Mouse (Mus musculus) brain, embryonic 18.5 days (tissue): ENCODE results near the gene Lancl3.

Source experiments
- DNase-seq: peaks from one replicate; pipeline ENCODE4 v3.0.0-alpha.2; 2012; ENCODE audit warnings: low read depth, low spot score

Gene Lancl3

GRCm38 (mm10) chrX:9199761-9200371, at the start of gene Lancl3:
TSS of gene Lancl3 (plus strand) at chrX:9199902.
- no peak for DNase-seq

GRCm38 (mm10) chrX:9179011-9179410, 20.7 kb upstream of the Lancl3 start:
- DNase-seq: no peak

GRCm38 (mm10) chrX:9181570-9181969, 18.1 kb upstream of the Lancl3 start:
- DNase-seq: no peak

GRCm38 (mm10) chrX:9200380-9200917, 747 bp downstream of the Lancl3 start:
- DNase-seq: no peak

GRCm38 (mm10) chrX:9201954-9202353, 2.3 kb downstream of the Lancl3 start:
- DNase-seq: no peak

GRCm38 (mm10) chrX:9202781-9203405, 3.2 kb downstream of the Lancl3 start:
- DNase-seq: no peak

GRCm38 (mm10) chrX:9205121-9205520, 5.4 kb downstream of the Lancl3 start:
- no peak for DNase-seq

GRCm38 (mm10) chrX:9216244-9216643, 16.5 kb downstream of the Lancl3 start:
- no peak for DNase-seq

- DNase-seq: no peak
Measured at GRCm38 (mm10) chrX:9219570-9219969, 19.9 kb downstream of the Lancl3 start.

GRCm38 (mm10) chrX:9221206-9221605, 21.5 kb downstream of the Lancl3 start:
- DNase-seq: no peak

GRCm38 (mm10) chrX:9221736-9222135, 22.0 kb downstream of the Lancl3 start:
- no peak for DNase-seq

- no peak for DNase-seq
Measured at GRCm38 (mm10) chrX:9222412-9223221, 22.9 kb downstream of the Lancl3 start.

- no peak for DNase-seq
Measured at GRCm38 (mm10) chrX:9227105-9227504, 27.4 kb downstream of the Lancl3 start.

- no peak for DNase-seq
Measured at GRCm38 (mm10) chrX:9240737-9241591, 41.3 kb downstream of the Lancl3 start.

GRCm38 (mm10) chrX:9243381-9243864, 43.7 kb downstream of the Lancl3 start:
- DNase-seq: no peak

- DNase-seq: no peak
Measured at GRCm38 (mm10) chrX:9244603-9245336, 45.1 kb downstream of the Lancl3 start.

GRCm38 (mm10) chrX:9248911-9249310, 49.2 kb downstream of the Lancl3 start:
- DNase-seq: no peak

- no peak for DNase-seq
Measured at GRCm38 (mm10) chrX:9253990-9254389, 54.3 kb downstream of the Lancl3 start.

- no peak for DNase-seq
Measured at GRCm38 (mm10) chrX:9254901-9255300, 55.2 kb downstream of the Lancl3 start.

GRCm38 (mm10) chrX:9256766-9257165, 57.1 kb downstream of the Lancl3 start, which contains the start of gene Gm14862:
TSS of gene Gm14862 (minus strand) at chrX:9256899.
- no peak for DNase-seq

GRCm38 (mm10) chrX:9257831-9258230, 58.1 kb downstream of the Lancl3 start:
- no peak for DNase-seq
